Mouse (Mus musculus) testis, adult 10 weeks (tissue): ENCODE results near the gene Atg9a. TPM values are rescaled to one million over a fixed set of nuclear protein-coding genes. Genes with fewer than 3 reads are reported as not detected.

ENCODE experiments used
- polyA plus RNA-seq: library from polyadenylated mRNA; stranded (reverse); fragments of 350-450 nt; fragmentation: Illumina TruSeq; extraction: RNeasy Lipid Tissue Mini Kit (QIAGEN cat#74804); gene quantifications from one replicate; pipeline ENCODE4 v1.2.3, GENCODE M21; 2014; ENCODE audit warnings: low read depth, low replicate concordance

The Atg9a gene
- 68.6 TPM for polyA plus RNA-seq

DNA sequence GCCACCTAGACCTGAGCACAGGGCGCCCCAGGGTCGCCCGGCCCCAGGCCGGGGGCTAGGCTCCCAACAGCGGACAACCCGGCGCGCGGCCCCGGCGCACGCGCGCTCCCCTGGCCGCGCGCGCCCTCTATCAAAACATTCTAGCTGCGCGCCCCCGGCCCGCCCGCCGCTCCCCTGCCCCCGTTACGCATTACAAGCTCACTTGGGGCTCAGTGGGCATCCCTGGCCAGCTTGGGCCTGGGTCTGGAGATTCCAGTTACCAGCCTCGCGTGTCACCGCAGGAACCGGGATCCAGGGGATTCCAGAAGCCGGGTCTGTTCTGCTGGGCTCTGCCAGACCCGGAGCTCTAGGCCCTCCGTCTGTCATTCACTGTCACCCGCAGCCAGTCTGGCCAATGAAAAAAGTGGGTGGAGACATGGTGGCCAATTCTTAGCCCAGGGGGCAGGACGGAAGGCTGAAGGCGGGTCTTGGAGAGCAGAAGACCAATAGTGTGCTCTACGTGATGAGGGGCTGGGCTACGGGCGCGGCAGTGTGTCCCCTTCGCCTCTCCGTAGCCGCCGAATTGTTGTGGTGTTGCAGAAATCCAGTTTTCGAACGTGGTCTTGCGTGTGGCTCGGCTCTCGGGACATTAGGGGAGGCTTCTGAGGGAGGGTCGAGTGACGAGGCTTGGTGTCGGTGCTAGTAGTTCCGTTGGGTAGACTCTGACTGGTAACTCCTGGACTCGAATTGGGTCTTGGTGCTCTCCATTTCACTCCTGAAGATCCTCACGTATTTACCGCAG lies at the start of gene Atg9a, which contains the start of gene Ankzf1:
Gene Atg9a, minus strand, starts transcription at position 575 of the 781 bp plus-strand sequence.
Gene Ankzf1, plus strand, starts transcription at position 530 of the 781 bp plus-strand sequence.

DNA sequence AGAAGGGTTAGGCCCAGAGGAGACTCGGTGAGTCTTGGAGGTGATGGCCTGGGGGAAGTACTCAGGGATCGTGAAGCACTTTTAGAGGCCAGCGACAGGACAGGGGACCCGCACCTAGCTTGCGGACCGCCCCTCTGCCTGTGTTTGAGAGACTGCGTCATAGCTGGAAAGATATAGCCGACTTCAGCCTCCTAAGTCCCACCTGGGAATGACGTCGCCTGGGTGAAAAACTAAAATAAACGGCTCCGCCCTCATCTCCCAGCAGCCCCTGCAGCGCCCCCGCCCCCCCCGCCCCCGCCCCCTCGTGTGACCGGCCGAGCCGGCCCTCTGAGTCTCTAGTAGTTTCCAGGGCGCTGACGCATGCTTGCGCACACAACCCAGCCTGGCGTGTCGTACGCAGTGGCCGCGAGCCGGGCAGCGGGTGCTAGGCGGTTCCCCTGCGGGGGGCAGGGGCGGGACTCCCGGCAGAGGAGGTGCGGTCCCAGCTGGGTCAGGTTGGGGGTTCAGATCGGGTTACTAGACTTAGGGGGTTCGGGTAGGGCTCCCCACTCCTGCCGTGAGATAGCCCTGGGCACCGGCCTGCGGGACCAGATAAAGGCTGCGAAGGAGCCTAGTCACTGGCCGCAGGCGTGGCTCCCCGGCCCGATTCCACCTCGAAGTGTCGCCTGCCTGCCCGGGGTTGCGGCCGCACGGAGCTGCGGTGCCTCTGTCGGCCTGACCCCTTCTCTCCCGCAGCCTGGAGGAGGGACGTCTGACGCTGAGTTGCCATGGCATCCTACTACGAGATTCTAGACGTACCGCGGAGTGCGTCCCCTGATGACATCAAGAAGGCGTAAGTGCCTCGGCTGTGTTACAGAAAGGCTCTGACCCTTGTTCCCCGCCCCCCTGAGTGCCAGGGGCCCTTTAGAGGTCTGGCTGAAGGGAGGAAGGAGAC lies 44.4 kb upstream of the Atg9a start, which contains the start of gene Dnajb2:
Gene Dnajb2, plus strand, starts transcription at position 290 of the 934 bp plus-strand sequence.

DNA sequence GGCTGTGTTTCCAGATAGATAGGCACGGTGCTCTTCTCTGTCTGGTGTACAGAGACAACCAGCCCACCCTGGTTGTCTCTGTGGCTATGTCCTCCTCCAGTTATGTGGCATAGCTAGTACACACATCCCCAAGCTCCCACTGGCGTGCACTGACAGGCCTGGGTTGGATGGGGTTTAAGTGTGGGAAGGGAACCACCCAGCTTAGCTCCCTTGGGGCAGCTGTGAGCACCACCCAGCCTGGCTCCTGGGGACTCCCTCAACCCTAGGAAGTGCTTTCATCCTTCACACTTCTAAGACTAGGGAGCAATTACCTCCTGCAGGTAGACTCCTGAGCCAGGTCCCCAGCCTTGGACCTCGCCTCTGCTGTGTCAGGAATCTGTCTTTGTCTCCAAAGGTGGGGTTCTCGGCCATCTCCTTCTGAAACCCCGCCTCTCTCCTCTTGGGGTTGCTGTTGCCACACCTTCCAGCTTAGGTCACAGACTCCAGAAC lies 39.7 kb upstream of the Atg9a start, which contains the start of gene A630095N17Rik:
Gene A630095N17Rik, minus strand, starts transcription at position 439 of the 489 bp plus-strand sequence.

GRCm38 (mm10) chr1:75219531-75219930 lies 27.5 kb upstream of the Atg9a start, which contains the start of gene Tuba4a:
Gene Tuba4a (minus strand): TSS chr1:75219865.

DNA sequence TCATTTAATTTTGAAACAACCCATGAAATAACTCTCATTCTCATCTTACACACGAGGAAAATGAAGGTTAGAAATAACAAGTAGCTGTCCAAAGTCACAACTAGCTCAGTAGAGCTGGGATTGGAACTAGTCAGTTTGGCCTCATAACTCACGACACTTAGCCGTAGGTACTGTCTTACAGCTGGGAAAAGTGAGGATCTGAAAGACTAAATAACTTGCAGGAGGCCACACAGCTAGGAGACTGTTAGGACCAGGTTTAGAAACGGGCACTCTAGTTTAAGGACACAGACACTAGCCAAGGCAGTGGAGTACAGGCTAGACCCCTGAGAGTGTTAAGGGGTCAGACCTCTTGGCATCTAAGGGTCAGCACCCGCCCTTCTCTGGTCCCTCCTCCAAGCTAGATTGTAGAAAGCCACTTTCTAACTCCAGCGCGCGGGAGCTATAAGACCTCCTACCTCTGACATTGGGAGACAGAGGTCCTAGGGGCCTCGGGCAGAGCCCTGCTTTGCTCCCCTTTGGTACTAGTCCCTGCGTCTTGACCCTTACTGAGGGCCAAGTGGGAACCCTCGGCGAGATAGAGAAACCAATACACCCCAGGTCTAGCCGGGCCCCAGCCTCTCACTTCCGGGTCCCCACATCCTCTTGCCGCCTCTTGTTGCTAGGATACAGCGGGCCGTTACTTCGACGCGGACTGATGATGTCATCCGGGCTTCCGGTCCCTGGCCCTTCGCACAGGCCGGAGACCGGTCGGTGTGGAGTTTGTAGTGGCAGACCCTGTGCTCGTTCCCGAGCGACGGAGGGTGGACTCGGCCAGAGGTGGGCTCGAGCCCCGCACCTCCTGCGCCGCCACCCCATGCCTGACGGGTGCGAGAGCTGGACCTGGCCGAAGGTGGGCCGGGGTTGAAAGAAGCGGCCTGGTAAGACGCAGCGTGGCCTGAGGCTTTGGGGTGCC lies 18.4 kb upstream of the Atg9a start, which contains the start of the genes Glb1l and Stk16:
Gene Glb1l, minus strand, starts transcription at position 678 of the 952 bp plus-strand sequence.
Gene Stk16, plus strand, starts transcription at position 703 of the 952 bp plus-strand sequence.

GRCm38 (mm10) chr1:75180105-75180590 lies 11.8 kb downstream of the Atg9a start, which contains the start of gene Abcb6:
Gene Abcb6 (minus strand): TSS chr1:75180392.

GRCm38 (mm10) chr1:75168472-75169464 lies 23.2 kb downstream of the Atg9a start, which contains the start of gene Zfand2b:
Gene Zfand2b (plus strand): TSS chr1:75168646.

DNA sequence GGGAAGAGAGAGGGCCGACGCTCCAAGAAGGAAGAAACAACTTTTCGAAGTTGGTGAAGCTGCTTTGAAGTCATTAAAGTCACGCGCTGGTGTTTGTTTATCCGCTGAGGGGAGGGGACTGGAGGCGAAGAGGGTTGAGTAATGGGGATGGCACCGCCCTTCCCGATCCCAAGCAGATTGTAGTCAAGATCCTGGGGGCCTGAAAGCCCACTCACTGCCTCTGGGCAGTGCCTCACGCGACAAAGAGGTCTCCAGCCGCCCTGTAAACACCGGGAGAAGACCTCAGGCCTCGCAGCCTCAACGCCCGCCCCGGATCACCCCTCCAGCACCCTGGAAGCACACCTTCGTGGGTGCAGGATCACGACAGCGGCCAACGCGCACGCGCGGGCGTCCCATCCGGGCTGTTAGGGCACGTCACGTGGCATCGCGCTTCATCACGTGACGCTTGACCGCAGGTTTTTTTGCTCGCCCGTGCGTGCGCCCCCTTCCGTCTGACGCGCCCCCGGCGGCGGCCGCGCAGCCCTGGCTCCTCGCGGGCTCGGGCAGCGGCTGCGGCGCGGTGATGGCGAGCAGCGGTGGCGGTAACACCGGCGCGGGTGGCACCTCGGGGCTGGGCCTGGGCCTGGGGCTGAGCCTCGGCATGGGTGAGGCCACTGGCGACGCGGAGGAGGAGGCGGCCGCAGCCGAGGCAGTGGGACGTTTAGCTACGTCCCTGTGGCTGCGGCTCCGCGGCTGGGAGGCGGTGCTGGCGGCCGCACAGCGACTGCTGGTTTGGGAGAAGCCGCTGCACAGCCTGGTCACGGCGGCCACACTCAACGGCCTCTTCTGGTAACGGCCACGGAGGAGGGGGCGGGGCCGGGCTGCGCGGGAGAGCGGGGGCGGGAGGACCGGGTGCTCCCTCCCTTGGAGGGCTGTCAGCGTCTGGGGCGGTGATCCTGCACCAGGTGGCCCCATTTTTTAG lies 49.4 kb downstream of the Atg9a start, which contains the start of the genes Cnppd1 and Retreg2:
Gene Cnppd1, minus strand, starts transcription at position 411 of the 961 bp plus-strand sequence.
Gene Retreg2, plus strand, starts transcription at position 478 of the 961 bp plus-strand sequence.

DNA sequence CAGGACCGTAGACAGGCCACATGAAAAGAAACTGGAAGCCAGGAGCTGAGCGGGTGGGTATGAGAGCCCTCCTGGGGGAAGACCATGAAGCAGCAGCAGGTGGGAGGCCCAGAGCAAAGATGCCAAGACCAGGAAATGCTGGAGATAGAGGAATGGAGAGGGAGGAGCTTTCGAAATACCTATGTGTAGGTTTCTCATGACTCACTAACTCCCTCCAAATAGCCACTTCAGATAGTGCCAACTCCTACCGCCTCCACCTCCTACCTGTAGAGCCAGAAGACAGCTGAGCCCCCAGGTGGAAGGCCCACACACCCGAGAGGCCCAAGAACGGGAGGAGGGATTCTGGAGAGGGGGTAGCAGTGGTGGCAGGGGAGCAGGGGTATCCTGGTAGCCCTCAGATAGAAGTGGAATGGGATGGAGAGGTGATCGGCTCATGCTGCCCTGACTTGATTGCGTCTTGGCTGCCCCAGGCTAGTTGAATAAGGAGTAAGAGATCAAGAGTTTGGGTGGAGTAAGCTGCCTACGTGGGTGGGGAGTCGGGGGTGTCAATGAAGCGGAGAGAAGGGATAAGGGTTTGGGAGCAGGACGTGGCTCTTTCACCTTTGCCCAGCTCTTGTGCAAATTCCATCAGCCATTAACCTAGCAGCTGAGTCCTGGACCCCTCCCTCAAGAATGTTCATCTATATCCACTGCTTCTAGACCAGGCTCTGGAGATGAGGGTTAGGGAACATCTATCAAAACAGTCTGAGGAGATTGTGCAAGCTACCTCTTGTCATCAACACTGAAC lies 58.4 kb downstream of the Atg9a start, which contains the start of gene Slc23a3:
Gene Slc23a3, minus strand, starts transcription at position 470 of the 787 bp plus-strand sequence.

Other genes starting within 250 kb of the Atg9a start
- not detected for gene Ihh, start 240.5 kb downstream of the Atg9a start, polyA plus RNA-seq
- gene Nhej1, start 67.0 kb downstream of the Atg9a start, polyA plus RNA-seq: 4.0 TPM
- gene Slc23a3, start 58.3 kb downstream of the Atg9a start, polyA plus RNA-seq: not detected
- 14.3 TPM for gene Cnppd1, start 49.5 kb downstream of the Atg9a start, polyA plus RNA-seq
- 17.7 TPM for gene Retreg2, start 49.4 kb downstream of the Atg9a start, polyA plus RNA-seq
- gene Zfand2b, start 23.6 kb downstream of the Atg9a start, polyA plus RNA-seq: not detected
- 9.5 TPM for gene Abcb6, start 11.8 kb downstream of the Atg9a start, polyA plus RNA-seq
- gene Ankzf1, start within 50 bp of the Atg9a start, polyA plus RNA-seq: 3.0 TPM
- gene Glb1l, start 18.6 kb upstream of the Atg9a start, polyA plus RNA-seq: 194 TPM
- 18.6 TPM for gene Stk16, start 18.6 kb upstream of the Atg9a start, polyA plus RNA-seq
- gene Tuba4a, start 27.7 kb upstream of the Atg9a start, polyA plus RNA-seq: 11.1 TPM
- 33.7 TPM for gene A630095N17Rik, start 39.9 kb upstream of the Atg9a start, polyA plus RNA-seq
- 96.0 TPM for gene Dnajb2, start 44.2 kb upstream of the Atg9a start, polyA plus RNA-seq
- not detected for gene Ptprn, start 72.3 kb upstream of the Atg9a start, polyA plus RNA-seq
- gene Resp18, start 86.2 kb upstream of the Atg9a start, polyA plus RNA-seq: 0.56 TPM
- gene Dnpep, start 125.8 kb upstream of the Atg9a start, polyA plus RNA-seq: 5.5 TPM
- gene Des, start 168.1 kb upstream of the Atg9a start, polyA plus RNA-seq: 0.55 TPM
- gene Speg, start 183.1 kb upstream of the Atg9a start, polyA plus RNA-seq: 0.14 TPM
- gene Gmppa, start 243.7 kb upstream of the Atg9a start, polyA plus RNA-seq: 7.7 TPM